Mouse (Mus musculus): ENCODE data around the gene Akap2. TPM values are rescaled to one million over a fixed set of nuclear protein-coding genes. Genes with fewer than 3 reads are reported as not detected.
A peak's percentile ranks its signal among the peaks of the same experiment; 100 is the strongest.

Akap2 gene
- polyA plus RNA-seq, 1 experiment from 2014 or later: 7.9 TPM

DNA sequence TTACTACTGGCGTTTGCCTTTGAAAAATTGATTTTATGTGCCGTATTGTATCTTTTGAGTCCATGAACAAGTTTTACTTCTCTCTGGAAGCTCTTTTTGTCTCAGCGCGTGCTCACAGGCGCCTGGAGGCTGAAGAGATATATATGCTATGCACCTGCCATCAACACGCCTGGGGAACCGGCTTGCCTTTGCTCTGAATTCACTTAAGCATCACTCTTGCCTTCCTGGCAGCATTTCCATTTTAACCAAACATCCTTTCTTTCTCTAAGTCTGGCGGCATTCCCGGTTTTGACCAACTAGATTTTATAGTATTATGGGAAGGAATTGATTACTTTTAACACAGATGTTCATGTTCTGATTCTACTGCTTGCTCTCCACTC is 65.9 kb downstream of the Akap2 start:
- no peak for ATAC-seq
- H3K36me3 ChIP-seq (ENCODE audit: poor library complexity, severe bottlenecking): no peaks in the 10 kb centered on the region
- no peak overlapping the region for H3K27ac ChIP-seq
- H3K9me3 ChIP-seq (replicated peaks): no peaks in the 10 kb centered on the region
- 39% methylated on average over 9 of the region's 9 CpGs for WGBS
- peak overlapping the region; percentile 42; the same call in 1 of the 2 replicates for H3K4me3 ChIP-seq
- H3K4me1 ChIP-seq: peaks cover 25% of the 10 kb centered on the region
- peaks cover 29% of the 10 kb centered on the region for H3K27me3 ChIP-seq
- H3K9ac ChIP-seq: no peak overlapping the region
- H3K4me2 ChIP-seq: peak overlapping the region; percentile 69

- Histone ChIP-seq H3K9me3 (replicated peaks) (no peaks in the 10 kb centered on the region), H3K4me1 (peaks cover 25% of the 10 kb centered on the region), H3K27ac (no peak overlapping the region), H3K9ac (no peak overlapping the region), H3K4me3 (no peak overlapping the region), H3K36me3 (ENCODE audit: poor library complexity, severe bottlenecking) (no peaks in the 10 kb centered on the region), H3K4me2 (no peak overlapping the region), H3K27me3 (peaks cover 29% of the 10 kb centered on the region)
- ATAC-seq: no peak
- WGBS: 78% methylated on average over 11 of the region's 11 CpGs
These were observed 66.6 kb downstream of the Akap2 start for GRCm38 (mm10) chr4:57783853-57784600.

DNA sequence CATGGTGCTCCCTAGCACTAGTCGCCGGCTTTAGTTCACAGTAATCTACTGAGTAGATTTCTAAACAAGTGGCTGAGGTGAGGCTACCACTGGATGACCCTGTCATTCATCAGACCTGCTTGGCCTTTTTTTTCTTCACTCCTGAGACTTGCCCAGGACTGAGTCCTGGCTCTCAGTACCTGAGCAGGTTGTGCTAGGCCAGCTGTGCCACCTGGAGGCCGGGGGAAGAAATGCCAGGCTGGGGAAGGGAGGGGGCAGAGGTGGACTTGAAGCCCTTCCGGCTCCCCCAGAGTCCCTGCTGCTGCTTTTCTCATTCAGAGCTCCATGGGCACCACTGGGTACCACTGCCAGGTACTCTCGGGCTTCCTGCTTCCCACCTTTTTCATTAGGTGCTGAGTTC is 71.3 kb downstream of the Akap2 start:
- H3K4me3 ChIP-seq: no peak overlapping the region
- H3K27me3 ChIP-seq: peaks cover 7% of the 10 kb centered on the region; the same call in 1 of the 2 replicates
- H3K27ac ChIP-seq: no peak overlapping the region
- no peaks in the 10 kb centered on the region for H3K9me3 ChIP-seq (replicated peaks)
- no peak for ATAC-seq
- no peaks in the 10 kb centered on the region for H3K36me3 ChIP-seq (ENCODE audit: poor library complexity, severe bottlenecking)
- no peak overlapping the region for H3K9ac ChIP-seq
- 54% methylated on average over 5 of the region's 5 CpGs for WGBS
- H3K4me2 ChIP-seq: no peak overlapping the region
- peaks cover 2% of the 10 kb centered on the region; the same call in 1 of the 2 replicates for H3K4me1 ChIP-seq

DNA sequence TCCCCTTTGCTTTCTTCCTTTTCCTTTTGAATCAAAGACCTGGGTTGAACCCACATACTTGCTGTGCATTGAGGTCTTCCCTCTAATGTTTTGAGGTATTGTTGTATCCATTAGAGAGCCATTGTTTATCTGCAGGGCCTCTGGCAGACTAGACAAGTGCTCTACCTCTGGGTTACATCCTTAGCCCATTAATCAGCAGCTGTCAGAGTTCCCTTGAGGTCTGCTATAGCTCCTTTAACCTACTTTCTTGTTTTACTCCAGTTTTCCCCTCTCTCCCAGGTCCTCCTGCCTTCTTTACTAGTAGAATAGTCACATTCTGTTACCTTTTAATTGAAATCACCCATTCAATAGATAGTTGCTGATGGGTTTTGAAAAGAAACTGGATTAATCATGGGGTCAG is 71.7 kb downstream of the Akap2 start:
- H3K9me3 ChIP-seq (replicated peaks): no peaks in the 10 kb centered on the region
- no peak overlapping the region for H3K9ac ChIP-seq
- H3K4me3 ChIP-seq: no peak overlapping the region
- no peak overlapping the region for H3K4me2 ChIP-seq
- H3K36me3 ChIP-seq (ENCODE audit: poor library complexity, severe bottlenecking): no peaks in the 10 kb centered on the region
- peaks cover 3% of the 10 kb centered on the region; the same call in 1 of the 2 replicates for H3K27me3 ChIP-seq
- no peak for ATAC-seq
- H3K27ac ChIP-seq: no peak overlapping the region
- H3K4me1 ChIP-seq: no peaks in the 10 kb centered on the region

- Histone ChIP-seq H3K4me3 (no peak overlapping the region), H3K9ac (no peak overlapping the region), H3K27ac (no peak overlapping the region), H3K36me3 (ENCODE audit: poor library complexity, severe bottlenecking) (no peaks in the 10 kb centered on the region), H3K9me3 (replicated peaks) (no peaks in the 10 kb centered on the region), H3K4me1 (0 out of 2 replicates have a peak, but pooled peaks cover 5% of the 10 kb centered on the region), H3K27me3 (no peaks in the 10 kb centered on the region), H3K4me2 (no peak overlapping the region)
- 60% methylated on average over 8 of the region's 8 CpGs for WGBS
- no peak for ATAC-seq
These were observed 76.5 kb downstream of the Akap2 start for GRCm38 (mm10) chr4:57793989-57794388.

GRCm38 (mm10) chr4:57794547-57794946 is 77.1 kb downstream of the Akap2 start:
- Histone ChIP-seq H3K4me2 (no peak overlapping the region), H3K27me3 (no peaks in the 10 kb centered on the region), H3K9ac (no peak overlapping the region), H3K4me1 (0 out of 2 replicates have a peak, but pooled peaks cover 5% of the 10 kb centered on the region), H3K27ac (no peak overlapping the region), H3K4me3 (no peak overlapping the region), H3K36me3 (ENCODE audit: poor library complexity, severe bottlenecking) (no peaks in the 10 kb centered on the region), H3K9me3 (replicated peaks) (no peaks in the 10 kb centered on the region)
- no peak for ATAC-seq
- 39% methylated on average over 3 of the region's 3 CpGs for WGBS

DNA sequence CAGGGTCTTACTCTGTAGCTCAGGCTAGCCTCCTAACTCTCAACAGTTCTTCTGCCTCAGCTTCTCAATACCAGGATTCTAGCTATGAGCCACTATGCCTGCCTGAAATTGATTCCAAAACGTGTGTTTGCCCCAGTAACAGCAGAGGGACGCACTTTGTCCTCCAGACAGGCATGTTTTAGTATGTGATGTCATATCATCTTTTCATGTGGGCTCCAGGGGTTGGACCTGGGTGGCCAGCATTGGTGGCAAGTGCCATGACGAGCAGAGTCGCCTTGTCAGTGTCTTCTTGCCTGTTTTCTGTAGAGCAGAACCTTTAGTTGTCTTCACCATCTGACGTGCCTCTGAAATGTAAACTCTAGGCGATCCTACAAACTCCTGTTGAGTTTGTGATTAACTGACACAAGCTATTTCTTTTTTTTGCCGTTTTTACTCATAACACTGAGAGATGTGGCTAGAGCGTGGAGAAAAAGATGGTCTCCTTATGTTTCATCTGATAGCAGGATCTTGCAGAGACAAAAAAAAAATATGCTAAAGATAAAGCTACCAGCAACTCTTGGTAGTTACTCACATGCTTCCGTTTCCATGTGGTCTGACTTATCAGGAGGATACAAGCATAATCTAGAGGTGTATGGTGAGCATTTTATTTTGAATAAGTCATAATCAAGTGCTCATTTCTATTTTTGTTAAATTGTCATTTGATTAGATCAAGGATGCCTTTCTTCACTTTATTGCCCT is 80.3 kb downstream of the Akap2 start:
- Histone ChIP-seq H3K27ac (no peak overlapping the region), H3K36me3 (ENCODE audit: poor library complexity, severe bottlenecking) (no peaks in the 10 kb centered on the region), H3K27me3 (no peaks in the 10 kb centered on the region), H3K4me3 (no peak overlapping the region), H3K9me3 (replicated peaks) (no peaks in the 10 kb centered on the region), H3K9ac (no peak overlapping the region), H3K4me1 (0 out of 2 replicates have a peak, but pooled peaks cover 5% of the 10 kb centered on the region), H3K4me2 (no peak overlapping the region)
- 86% methylated on average over 9 of the region's 9 CpGs for WGBS
- no peak for ATAC-seq

- Histone ChIP-seq H3K9ac (no peak overlapping the region), H3K27me3 (no peaks in the 10 kb centered on the region), H3K4me2 (no peak overlapping the region), H3K27ac (no peak overlapping the region), H3K9me3 (replicated peaks) (no peaks in the 10 kb centered on the region), H3K4me3 (no peak overlapping the region), H3K4me1 (0 out of 2 replicates have a peak, but pooled peaks cover 5% of the 10 kb centered on the region), H3K36me3 (ENCODE audit: poor library complexity, severe bottlenecking) (no peaks in the 10 kb centered on the region)
- 17% methylated on average over 10 of the region's 10 CpGs for WGBS
- ATAC-seq: 0 out of 2 replicates have a peak, but pooled peaks have one; percentile 27
These were observed 81.0 kb downstream of the Akap2 start for GRCm38 (mm10) chr4:57798286-57799018.

- no peak for ATAC-seq
- Histone ChIP-seq H3K4me2 (no peak overlapping the region), H3K4me3 (no peak overlapping the region), H3K9me3 (replicated peaks) (no peaks in the 10 kb centered on the region), H3K27ac (no peak overlapping the region), H3K9ac (no peak overlapping the region), H3K36me3 (ENCODE audit: poor library complexity, severe bottlenecking) (no peaks in the 10 kb centered on the region), H3K4me1 (0 out of 2 replicates have a peak, but pooled peaks cover 5% of the 10 kb centered on the region), H3K27me3 (no peaks in the 10 kb centered on the region)
- WGBS: 68% methylated on average over 1 of the region's 1 CpGs
These were observed 81.8 kb downstream of the Akap2 start for GRCm38 (mm10) chr4:57799297-57799696.

- Histone ChIP-seq H3K27me3 (no peaks in the 10 kb centered on the region), H3K4me1 (0 out of 2 replicates have a peak, but pooled peaks cover 5% of the 10 kb centered on the region), H3K36me3 (ENCODE audit: poor library complexity, severe bottlenecking) (no peaks in the 10 kb centered on the region), H3K27ac (no peak overlapping the region), H3K9ac (no peak overlapping the region), H3K4me3 (no peak overlapping the region), H3K9me3 (replicated peaks) (no peaks in the 10 kb centered on the region), H3K4me2 (no peak overlapping the region)
- 91% methylated on average over 7 of the region's 7 CpGs for WGBS
- ATAC-seq: no peak
These were observed 83.8 kb downstream of the Akap2 start for GRCm38 (mm10) chr4:57801239-57801638.

GRCm38 (mm10) chr4:57801986-57802385 is 84.5 kb downstream of the Akap2 start:
- Histone ChIP-seq H3K4me3 (no peak overlapping the region), H3K4me1 (0 out of 2 replicates have a peak, but pooled peaks cover 5% of the 10 kb centered on the region), H3K27ac (no peak overlapping the region), H3K36me3 (ENCODE audit: poor library complexity, severe bottlenecking) (no peaks in the 10 kb centered on the region), H3K27me3 (no peaks in the 10 kb centered on the region), H3K4me2 (no peak overlapping the region), H3K9me3 (replicated peaks) (no peaks in the 10 kb centered on the region), H3K9ac (no peak overlapping the region)
- 94% methylated on average over 5 of the region's 5 CpGs for WGBS
- ATAC-seq: no peak

GRCm38 (mm10) chr4:57802411-57802810 is 85.0 kb downstream of the Akap2 start:
- Histone ChIP-seq H3K9me3 (replicated peaks) (no peaks in the 10 kb centered on the region), H3K36me3 (ENCODE audit: poor library complexity, severe bottlenecking) (no peaks in the 10 kb centered on the region), H3K27ac (no peak overlapping the region), H3K9ac (no peak overlapping the region), H3K27me3 (no peaks in the 10 kb centered on the region), H3K4me2 (no peak overlapping the region), H3K4me3 (no peak overlapping the region), H3K4me1 (0 out of 2 replicates have a peak, but pooled peaks cover 5% of the 10 kb centered on the region)
- WGBS: 88% methylated on average over 3 of the region's 3 CpGs
- ATAC-seq: no peak
